Mouse (Mus musculus): ENCODE data around the gene Plekhg5.

DNA sequence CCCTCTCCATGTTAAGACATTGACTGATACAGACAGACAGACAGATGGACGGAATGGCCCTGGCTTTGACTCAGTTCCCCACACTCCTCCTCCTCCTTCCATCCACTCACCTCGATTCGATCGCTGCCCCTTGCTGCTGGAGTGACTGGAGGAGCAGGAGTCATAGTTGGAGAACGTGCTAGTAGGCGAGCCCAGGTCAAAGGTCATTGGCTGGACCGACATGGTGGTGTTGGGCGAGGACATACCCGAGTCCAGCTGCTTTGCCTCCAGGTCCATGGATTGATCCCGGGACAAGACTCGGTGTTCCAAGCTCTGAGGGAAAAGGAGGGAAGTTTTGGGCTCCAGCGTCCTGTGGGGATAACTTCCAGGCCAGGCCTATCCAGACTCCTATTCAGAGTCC lies 63.1 kb downstream of the Plekhg5 start:
- TF ChIP-seq CTCF (IDR thresholded peaks at IDR 0.05; ENCODE audit: low read depth), result no peak
- TF ChIP-seq EP300 (IDR thresholded peaks at IDR 0.05; ENCODE audit: low read depth), result no peak

Measured in liver, postnatal 0 days (tissue).